Mouse (Mus musculus): Measurements from ENCODE around the gene Fig4.

Fig4 gene

GRCm38 (mm10) chr10:41302689-41303431, at the start of gene Fig4:
TSS of gene Fig4 (minus strand) at chr10:41303260.
- peak; percentile 84 for DNase-seq (ENCODE audit: extremely low read depth, insufficient read length, low spot score)

- no peak for DNase-seq (ENCODE audit: extremely low read depth, insufficient read length, low spot score)
Measured at GRCm38 (mm10) chr10:41341346-41341745, 38.3 kb upstream of the Fig4 start.

- DNase-seq (ENCODE audit: extremely low read depth, insufficient read length, low spot score) = no peak
Measured at GRCm38 (mm10) chr10:41332533-41333043, 29.5 kb upstream of the Fig4 start.

- no peak for DNase-seq (ENCODE audit: extremely low read depth, insufficient read length, low spot score)
Measured at GRCm38 (mm10) chr10:41315866-41316265, 12.8 kb upstream of the Fig4 start.

GRCm38 (mm10) chr10:41308205-41308604, 5.1 kb upstream of the Fig4 start:
- no peak for DNase-seq (ENCODE audit: extremely low read depth, insufficient read length, low spot score)

GRCm38 (mm10) chr10:41304961-41305455, 1.9 kb upstream of the Fig4 start:
- no peak for DNase-seq (ENCODE audit: extremely low read depth, insufficient read length, low spot score)

GRCm38 (mm10) chr10:41303639-41304444, 782 bp upstream of the Fig4 start, which contains the start of gene Ak9:
TSS of gene Ak9 (plus strand) at chr10:41303980.
- peak; percentile 68 for DNase-seq (ENCODE audit: extremely low read depth, insufficient read length, low spot score)

- DNase-seq (ENCODE audit: extremely low read depth, insufficient read length, low spot score) = no peak
Measured at GRCm38 (mm10) chr10:41300161-41300560, 2.9 kb downstream of the Fig4 start.

GRCm38 (mm10) chr10:41295145-41295544, 7.9 kb downstream of the Fig4 start:
- no peak for DNase-seq (ENCODE audit: extremely low read depth, insufficient read length, low spot score)

GRCm38 (mm10) chr10:41294734-41295133, 8.3 kb downstream of the Fig4 start:
- no peak for DNase-seq (ENCODE audit: extremely low read depth, insufficient read length, low spot score)

- peak; percentile 60 for DNase-seq (ENCODE audit: extremely low read depth, insufficient read length, low spot score)
Measured at GRCm38 (mm10) chr10:41293019-41293418, 10.0 kb downstream of the Fig4 start.

GRCm38 (mm10) chr10:41291021-41291420, 12.0 kb downstream of the Fig4 start:
- DNase-seq (ENCODE audit: extremely low read depth, insufficient read length, low spot score) = no peak

GRCm38 (mm10) chr10:41288771-41289415, 14.2 kb downstream of the Fig4 start:
- peak; percentile 52 for DNase-seq (ENCODE audit: extremely low read depth, insufficient read length, low spot score)

GRCm38 (mm10) chr10:41288074-41288473, 15.0 kb downstream of the Fig4 start:
- no peak for DNase-seq (ENCODE audit: extremely low read depth, insufficient read length, low spot score)

GRCm38 (mm10) chr10:41287618-41288017, 15.4 kb downstream of the Fig4 start:
- no peak for DNase-seq (ENCODE audit: extremely low read depth, insufficient read length, low spot score)

- DNase-seq (ENCODE audit: extremely low read depth, insufficient read length, low spot score) = no peak
Measured at GRCm38 (mm10) chr10:41282086-41282485, 21.0 kb downstream of the Fig4 start.

- no peak for DNase-seq (ENCODE audit: extremely low read depth, insufficient read length, low spot score)
Measured at GRCm38 (mm10) chr10:41280796-41281195, 22.3 kb downstream of the Fig4 start.

GRCm38 (mm10) chr10:41280177-41280576, 22.9 kb downstream of the Fig4 start:
- no peak for DNase-seq (ENCODE audit: extremely low read depth, insufficient read length, low spot score)

GRCm38 (mm10) chr10:41278808-41279207, 24.3 kb downstream of the Fig4 start:
- no peak for DNase-seq (ENCODE audit: extremely low read depth, insufficient read length, low spot score)

- DNase-seq (ENCODE audit: extremely low read depth, insufficient read length, low spot score) = no peak
Measured at GRCm38 (mm10) chr10:41274871-41275270, 28.2 kb downstream of the Fig4 start.

GRCm38 (mm10) chr10:41271860-41272259, 31.2 kb downstream of the Fig4 start:
- DNase-seq (ENCODE audit: extremely low read depth, insufficient read length, low spot score) = no peak
